Mouse (Mus musculus): ENCODE results near the gene Tmprss9. TPM values are rescaled to one million over a fixed set of nuclear protein-coding genes. Genes with fewer than 3 reads are reported as not detected.
A peak's percentile ranks its signal among the peaks of the same experiment; 100 is the strongest.

The Tmprss9 gene
- polyA plus RNA-seq, 1 experiment: not detected

- Histone ChIP-seq H3K27ac (ENCODE audit: insufficient read depth, low read length) (no peak overlapping the region), H3K4me1 (ENCODE audit: control insufficient read depth, insufficient read depth, low read length) (0 out of 2 replicates have a peak, but pooled peaks cover 7% of the 10 kb centered on the region), H3K4me3 (ENCODE audit: insufficient read depth, low read length) (no peak overlapping the region)
- TF ChIP-seq POLR2A (IDR thresholded peaks at IDR 0.05; ENCODE audit: low read depth, low read length) (no peak), CTCF (IDR thresholded peaks at IDR 0.05; ENCODE audit: borderline replicate concordance, insufficient read depth, low read length) (no peak)
These were observed 14.7 kb upstream of the Tmprss9 start for GRCm38 (mm10) chr10:80856908-80857307.

GRCm38 (mm10) chr10:80857386-80857785 lies 14.3 kb upstream of the Tmprss9 start:
- 0 out of 2 replicates have a peak, but pooled peaks cover 7% of the 10 kb centered on the region for H3K4me1 ChIP-seq (ENCODE audit: control insufficient read depth, insufficient read depth, low read length)
- no peak overlapping the region for H3K27ac ChIP-seq (ENCODE audit: insufficient read depth, low read length)
- H3K4me3 ChIP-seq (ENCODE audit: insufficient read depth, low read length): no peak overlapping the region
- TF ChIP-seq POLR2A (IDR thresholded peaks at IDR 0.05; ENCODE audit: low read depth, low read length): no peak
- TF ChIP-seq CTCF (IDR thresholded peaks at IDR 0.05; ENCODE audit: borderline replicate concordance, insufficient read depth, low read length): no peak

DNA sequence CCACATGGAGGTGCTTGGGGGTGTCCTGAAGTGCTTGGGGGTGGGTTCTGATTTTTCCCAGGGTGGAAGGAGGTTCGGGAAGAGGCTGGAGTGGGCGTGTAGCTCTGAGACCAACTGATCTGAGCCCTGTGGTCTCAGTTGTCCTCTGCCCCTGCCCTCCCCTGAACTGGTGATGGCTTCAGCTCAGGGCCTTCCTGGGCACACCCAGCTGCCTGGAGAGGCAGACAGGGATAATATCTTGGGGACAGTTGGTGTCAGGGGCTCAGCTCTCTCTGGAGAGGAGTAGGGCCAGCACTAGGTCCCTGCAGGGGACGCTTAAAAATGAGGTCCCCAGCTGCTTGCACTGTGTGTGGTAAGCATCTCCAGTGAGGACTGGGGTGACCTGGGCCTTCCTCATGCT lies 13.8 kb upstream of the Tmprss9 start:
- Histone ChIP-seq H3K4me3 (ENCODE audit: insufficient read depth, low read length) (no peak overlapping the region), H3K27ac (ENCODE audit: insufficient read depth, low read length) (no peak overlapping the region), H3K4me1 (ENCODE audit: control insufficient read depth, insufficient read depth, low read length) (0 out of 2 replicates have a peak, but pooled peaks cover 7% of the 10 kb centered on the region)
- no peak for TF ChIP-seq POLR2A (IDR thresholded peaks at IDR 0.05; ENCODE audit: low read depth, low read length)
- TF ChIP-seq CTCF (IDR thresholded peaks at IDR 0.05; ENCODE audit: borderline replicate concordance, insufficient read depth, low read length): no peak

GRCm38 (mm10) chr10:80858350-80858935 lies 13.2 kb upstream of the Tmprss9 start:
- Histone ChIP-seq H3K4me3 (ENCODE audit: insufficient read depth, low read length) (no peak overlapping the region), H3K4me1 (ENCODE audit: control insufficient read depth, insufficient read depth, low read length) (0 out of 2 replicates have a peak, but pooled peaks cover 7% of the 10 kb centered on the region), H3K27ac (ENCODE audit: insufficient read depth, low read length) (no peak overlapping the region)
- no peak for TF ChIP-seq POLR2A (IDR thresholded peaks at IDR 0.05; ENCODE audit: low read depth, low read length)
- no peak for TF ChIP-seq CTCF (IDR thresholded peaks at IDR 0.05; ENCODE audit: borderline replicate concordance, insufficient read depth, low read length)

DNA sequence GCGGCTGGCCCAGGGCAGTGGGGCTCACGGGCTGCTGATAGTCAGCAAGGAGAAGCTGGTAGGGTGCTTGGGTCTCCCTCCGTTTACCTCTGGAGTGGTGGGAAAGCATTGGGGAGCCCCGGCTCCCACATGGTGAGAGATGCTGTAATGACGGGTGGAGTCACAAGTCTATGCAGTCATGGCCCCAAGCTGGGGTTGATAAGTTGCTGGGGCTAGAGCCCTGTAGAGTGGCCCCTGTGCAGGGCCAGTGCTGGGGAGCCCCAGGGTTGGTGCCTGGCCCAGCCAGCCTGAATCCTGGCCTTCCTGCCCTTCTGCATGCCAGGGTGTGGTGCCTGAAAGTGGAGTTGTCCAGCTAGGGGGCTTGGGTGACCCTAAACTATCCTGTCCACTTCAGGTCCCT lies 9.3 kb upstream of the Tmprss9 start:
- TF ChIP-seq CTCF (IDR thresholded peaks at IDR 0.05; ENCODE audit: borderline replicate concordance, insufficient read depth, low read length): no peak
- TF ChIP-seq POLR2A (IDR thresholded peaks at IDR 0.05; ENCODE audit: low read depth, low read length): no peak
- no peaks in the 10 kb centered on the region for H3K4me1 ChIP-seq (ENCODE audit: control insufficient read depth, insufficient read depth, low read length)
- H3K27ac ChIP-seq (ENCODE audit: insufficient read depth, low read length): no peak overlapping the region
- H3K4me3 ChIP-seq (ENCODE audit: insufficient read depth, low read length): no peak overlapping the region

GRCm38 (mm10) chr10:80864446-80864845 lies 7.2 kb upstream of the Tmprss9 start:
- no peak for TF ChIP-seq POLR2A (IDR thresholded peaks at IDR 0.05; ENCODE audit: low read depth, low read length)
- no peak for TF ChIP-seq CTCF (IDR thresholded peaks at IDR 0.05; ENCODE audit: borderline replicate concordance, insufficient read depth, low read length)
- Histone ChIP-seq H3K4me1 (ENCODE audit: control insufficient read depth, insufficient read depth, low read length) (no peaks in the 10 kb centered on the region), H3K27ac (ENCODE audit: insufficient read depth, low read length) (no peak overlapping the region), H3K4me3 (ENCODE audit: insufficient read depth, low read length) (no peak overlapping the region)

- no peak overlapping the region for H3K27ac ChIP-seq (ENCODE audit: insufficient read depth, low read length)
- TF ChIP-seq POLR2A (IDR thresholded peaks at IDR 0.05; ENCODE audit: low read depth, low read length) (no peak), CTCF (IDR thresholded peaks at IDR 0.05; ENCODE audit: borderline replicate concordance, insufficient read depth, low read length) (no peak)
- H3K4me1 ChIP-seq (ENCODE audit: control insufficient read depth, insufficient read depth, low read length): no peaks in the 10 kb centered on the region
- H3K4me3 ChIP-seq (ENCODE audit: insufficient read depth, low read length): no peak overlapping the region
These were observed 655 bp upstream of the Tmprss9 start for GRCm38 (mm10) chr10:80870993-80871392.

- H3K4me3 ChIP-seq (ENCODE audit: insufficient read depth, low read length): no peak overlapping the region
- TF ChIP-seq CTCF (IDR thresholded peaks at IDR 0.05; ENCODE audit: borderline replicate concordance, insufficient read depth, low read length) (no peak), POLR2A (IDR thresholded peaks at IDR 0.05; ENCODE audit: low read depth, low read length) (no peak)
- H3K27ac ChIP-seq (ENCODE audit: insufficient read depth, low read length): no peak overlapping the region
- H3K4me1 ChIP-seq (ENCODE audit: control insufficient read depth, insufficient read depth, low read length): no peaks in the 10 kb centered on the region
These were observed 2.4 kb downstream of the Tmprss9 start for GRCm38 (mm10) chr10:80874035-80874434.

GRCm38 (mm10) chr10:80876028-80876427 lies 4.4 kb downstream of the Tmprss9 start:
- Histone ChIP-seq H3K4me1 (ENCODE audit: control insufficient read depth, insufficient read depth, low read length) (no peaks in the 10 kb centered on the region), H3K27ac (ENCODE audit: insufficient read depth, low read length) (no peak overlapping the region), H3K4me3 (ENCODE audit: insufficient read depth, low read length) (no peak overlapping the region)
- TF ChIP-seq CTCF (IDR thresholded peaks at IDR 0.05; ENCODE audit: borderline replicate concordance, insufficient read depth, low read length) (peak; percentile 68; the same call in 1 of the 2 replicates), POLR2A (IDR thresholded peaks at IDR 0.05; ENCODE audit: low read depth, low read length) (no peak)

GRCm38 (mm10) chr10:80876594-80876993 lies 4.9 kb downstream of the Tmprss9 start:
- Histone ChIP-seq H3K4me3 (ENCODE audit: insufficient read depth, low read length) (no peak overlapping the region), H3K4me1 (ENCODE audit: control insufficient read depth, insufficient read depth, low read length) (no peaks in the 10 kb centered on the region), H3K27ac (ENCODE audit: insufficient read depth, low read length) (no peak overlapping the region)
- TF ChIP-seq CTCF (IDR thresholded peaks at IDR 0.05; ENCODE audit: borderline replicate concordance, insufficient read depth, low read length) (no peak), POLR2A (IDR thresholded peaks at IDR 0.05; ENCODE audit: low read depth, low read length) (no peak)

Data from embryonic fibroblast, embryonic 13.5 days (primary cell).